Mouse (Mus musculus) kidney, postnatal 10 days (tissue): ENCODE measurements around the gene Rabggtb.
"Not testable (repeated sequence)": the region's sequence is repeated elsewhere in the genome, so short reads cannot be mapped to it uniquely, and the experiment has no call there.

ENCODE experiments used
- DNase-seq: peaks from one replicate; pipeline ENCODE4 v3.0.0; 2021; ENCODE audit warnings: mixed read lengths

The Rabggtb gene

DNA sequence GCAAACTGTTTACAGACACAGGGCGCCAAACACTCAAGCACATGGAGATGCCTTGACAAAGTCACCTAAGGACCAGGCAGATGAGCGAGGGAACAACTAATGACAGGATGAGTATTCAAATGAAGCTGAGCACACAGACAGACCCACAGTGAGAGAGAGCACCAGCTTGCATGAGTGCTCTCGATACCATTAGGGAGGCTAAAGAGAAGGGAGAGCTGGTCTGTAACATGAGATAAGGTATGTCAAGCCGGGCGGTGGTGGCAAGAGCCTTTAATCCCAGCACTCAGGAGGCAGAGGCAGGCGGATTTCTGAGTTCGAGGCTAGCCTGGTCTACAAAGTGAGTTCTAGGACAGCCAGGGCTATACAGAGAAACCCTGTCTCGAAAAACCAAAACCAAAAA, 52.4 kb downstream of the Rabggtb start:
- DNase-seq: not testable (repeated sequence)

DNA sequence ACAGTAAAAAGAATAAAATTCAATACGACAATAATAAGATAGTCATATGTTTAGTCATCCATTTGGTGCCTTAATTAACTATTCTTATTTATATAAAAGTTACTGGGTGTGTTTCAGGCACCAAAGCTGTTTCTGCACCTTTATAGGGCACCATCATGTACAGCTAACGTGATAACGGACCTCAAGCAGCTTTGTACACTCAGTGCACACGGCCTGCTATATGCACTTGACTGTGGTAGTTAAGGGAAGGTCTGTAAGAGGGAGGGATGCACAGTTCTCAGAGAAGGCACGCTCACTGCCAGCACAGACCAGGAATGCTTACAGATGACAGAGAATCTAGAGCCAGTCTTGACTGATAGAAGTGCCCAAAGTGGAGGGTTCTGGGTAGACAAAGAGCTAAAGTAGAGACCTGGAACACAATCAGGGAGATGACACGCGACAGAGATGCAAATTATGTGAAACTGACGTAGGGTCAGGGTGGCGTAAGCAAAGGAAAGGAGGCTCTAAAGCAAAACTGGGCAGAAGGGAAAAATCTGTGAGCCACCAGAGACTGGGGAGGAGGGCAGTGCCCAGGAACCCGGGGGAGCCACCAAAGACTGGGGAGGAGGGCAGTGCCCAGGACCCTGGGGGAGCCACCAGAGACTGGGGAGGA, 54.3 kb downstream of the Rabggtb start:
- no peak for DNase-seq
